Mouse (Mus musculus): Measurements from ENCODE around the gene Mtch2. TPM values are rescaled to one million over a fixed set of nuclear protein-coding genes. Genes with fewer than 3 reads are reported as not detected.

Gene Mtch2
- polyA plus RNA-seq, 1 experiment from 2014 or later, result 227 TPM

DNA sequence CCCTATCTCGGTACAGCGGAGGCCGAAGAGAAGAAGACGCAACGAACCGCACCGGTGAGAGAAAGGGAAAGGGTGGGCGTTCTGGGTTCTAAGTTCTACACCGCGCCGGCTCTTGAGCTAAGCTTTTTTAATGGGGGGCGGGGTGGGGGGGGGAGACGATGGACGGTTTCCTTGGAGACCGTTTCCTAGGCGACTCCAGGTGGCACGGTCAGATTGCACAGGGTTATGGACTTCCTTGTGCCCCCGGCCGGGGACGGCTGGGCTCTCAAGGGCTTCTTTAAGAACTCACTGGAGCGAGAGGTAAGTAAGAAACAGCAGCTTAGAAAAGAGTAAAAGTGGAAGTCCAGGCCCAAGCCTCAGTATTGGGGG lies 57.9 kb downstream of the Mtch2 start:
- under 1% methylated on average over 21 of the region's 21 CpGs for WGBS
- H3K4me3 ChIP-seq (ENCODE audit: low read depth, low read length), result peak overlapping the region; percentile 94
- peak overlapping the region; percentile 94 for H3K9ac ChIP-seq (ENCODE audit: low read length)
- H3K36me3 ChIP-seq (ENCODE audit: control insufficient read depth, insufficient read depth, low read length), result peaks cover 3% of the 10 kb centered on the region; the same call in 1 of the 2 replicates
- H3K4me1 ChIP-seq (ENCODE audit: control insufficient read depth, insufficient read depth, low read length), result peaks cover 3% of the 10 kb centered on the region; the same call in 1 of the 2 replicates
- peak overlapping the region; percentile 80 for H3K27ac ChIP-seq (replicated peaks; ENCODE audit: low read depth, low read length)
- DNase-seq (ENCODE audit: low spot score), result no peak
- H3K9me3 ChIP-seq (ENCODE audit: control insufficient read depth, low read length), result no peaks in the 10 kb centered on the region
- peak; percentile 79 for ATAC-seq (ENCODE audit: insufficient number of reproducible peaks, low FRiP score, low TSS enrichment, low read depth)
- no peaks in the 10 kb centered on the region for H3K27me3 ChIP-seq (ENCODE audit: control insufficient read depth, insufficient read depth, low read length)
- peak overlapping the region; percentile 53 for H3K4me2 ChIP-seq (ENCODE audit: low read depth, severe bottlenecking)

DNA sequence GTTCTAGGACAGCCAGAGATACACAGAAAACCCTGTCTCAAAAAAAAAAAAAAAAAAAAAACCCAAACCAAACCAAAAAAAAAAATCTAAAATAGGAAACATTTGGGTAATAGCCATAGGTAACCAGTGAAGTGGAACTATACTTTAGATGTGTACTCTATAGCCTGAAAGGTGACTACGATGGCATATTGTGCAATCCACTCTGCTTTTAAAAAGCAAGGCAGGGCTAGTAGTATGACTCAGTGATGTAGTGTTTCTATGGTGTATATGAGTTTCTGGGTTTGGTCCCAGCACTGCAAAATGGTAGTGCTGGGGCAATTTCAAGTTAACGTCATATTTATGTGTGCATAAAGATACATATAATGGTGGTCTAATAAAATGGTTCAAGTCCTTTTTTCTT lies 59.8 kb downstream of the Mtch2 start:
- Histone ChIP-seq H3K36me3 (ENCODE audit: control insufficient read depth, insufficient read depth, low read length) (peaks cover 8% of the 10 kb centered on the region), H3K27me3 (ENCODE audit: control insufficient read depth, insufficient read depth, low read length) (no peaks in the 10 kb centered on the region), H3K4me3 (ENCODE audit: low read depth, low read length) (no peak overlapping the region), H3K9me3 (ENCODE audit: control insufficient read depth, low read length) (no peaks in the 10 kb centered on the region), H3K9ac (ENCODE audit: low read length) (no peak overlapping the region), H3K27ac (replicated peaks; ENCODE audit: low read depth, low read length) (no peak overlapping the region), H3K4me2 (ENCODE audit: low read depth, severe bottlenecking) (no peak overlapping the region), H3K4me1 (ENCODE audit: control insufficient read depth, insufficient read depth, low read length) (peaks cover 3% of the 10 kb centered on the region; the same call in 1 of the 2 replicates)
- 98% methylated on average over 2 of the region's 2 CpGs for WGBS
- no peak for DNase-seq (ENCODE audit: low spot score)
- ATAC-seq (ENCODE audit: insufficient number of reproducible peaks, low FRiP score, low TSS enrichment, low read depth), result no peak

DNA sequence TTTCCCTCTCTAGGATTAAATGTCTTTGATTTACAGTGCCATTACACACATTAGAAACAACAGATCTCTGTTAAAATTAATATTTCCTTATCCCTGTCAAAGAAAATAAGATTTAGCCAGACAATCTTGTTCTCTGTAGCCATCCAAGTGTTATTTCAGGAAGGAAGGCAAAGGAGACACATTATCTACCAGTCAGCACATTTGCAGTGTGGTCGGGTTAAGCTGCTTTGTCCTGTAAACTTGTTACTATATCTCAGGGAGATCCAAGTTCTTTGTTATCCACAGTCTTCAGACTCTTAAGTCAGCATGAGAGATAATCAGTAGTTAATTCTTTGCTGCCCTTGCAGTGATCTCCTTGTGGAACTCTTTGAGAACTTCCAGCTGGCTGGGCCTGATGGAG lies 63.9 kb downstream of the Mtch2 start:
- H3K4me1 ChIP-seq (ENCODE audit: control insufficient read depth, insufficient read depth, low read length), result peaks cover 3% of the 10 kb centered on the region; the same call in 1 of the 2 replicates
- H3K9me3 ChIP-seq (ENCODE audit: control insufficient read depth, low read length), result no peaks in the 10 kb centered on the region
- H3K36me3 ChIP-seq (ENCODE audit: control insufficient read depth, insufficient read depth, low read length), result peaks cover 11% of the 10 kb centered on the region
- no peak for ATAC-seq (ENCODE audit: insufficient number of reproducible peaks, low FRiP score, low TSS enrichment, low read depth)
- no peak overlapping the region for H3K4me3 ChIP-seq (ENCODE audit: low read depth, low read length)
- no peak overlapping the region for H3K27ac ChIP-seq (replicated peaks; ENCODE audit: low read depth, low read length)
- H3K27me3 ChIP-seq (ENCODE audit: control insufficient read depth, insufficient read depth, low read length), result no peaks in the 10 kb centered on the region
- 79% methylated on average over 1 of the region's 1 CpGs for WGBS
- H3K4me2 ChIP-seq (ENCODE audit: low read depth, severe bottlenecking), result no peak overlapping the region
- no peak overlapping the region for H3K9ac ChIP-seq (ENCODE audit: low read length)
- DNase-seq (ENCODE audit: low spot score), result no peak

DNA sequence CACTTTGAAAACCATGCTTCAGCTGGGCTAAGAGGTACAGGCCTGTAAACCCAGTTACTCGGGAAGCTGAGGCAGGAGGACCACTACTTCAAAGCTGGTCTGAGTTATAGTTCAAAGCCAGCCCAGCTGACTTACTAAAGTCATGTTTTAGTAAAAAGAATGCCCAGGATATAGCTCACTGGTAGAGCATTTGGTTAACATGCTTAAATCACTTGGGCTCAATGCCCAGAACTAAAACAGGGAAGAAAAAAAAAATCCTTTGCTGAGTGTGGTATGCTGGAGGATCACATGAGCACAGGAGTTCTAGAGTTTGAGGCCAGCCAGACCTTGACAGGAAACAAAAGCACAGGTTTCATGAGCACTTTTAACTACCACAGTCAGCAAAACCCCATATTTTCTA lies 64.7 kb downstream of the Mtch2 start:
- no peak overlapping the region for H3K9ac ChIP-seq (ENCODE audit: low read length)
- H3K27me3 ChIP-seq (ENCODE audit: control insufficient read depth, insufficient read depth, low read length), result no peaks in the 10 kb centered on the region
- peaks cover 11% of the 10 kb centered on the region for H3K36me3 ChIP-seq (ENCODE audit: control insufficient read depth, insufficient read depth, low read length)
- no peak overlapping the region for H3K4me2 ChIP-seq (ENCODE audit: low read depth, severe bottlenecking)
- WGBS, result 81% methylated on average over 1 of the region's 1 CpGs
- ATAC-seq (ENCODE audit: insufficient number of reproducible peaks, low FRiP score, low TSS enrichment, low read depth) (no peak), DNase-seq (ENCODE audit: low spot score) (no peak)
- no peak overlapping the region for H3K27ac ChIP-seq (replicated peaks; ENCODE audit: low read depth, low read length)
- H3K4me1 ChIP-seq (ENCODE audit: control insufficient read depth, insufficient read depth, low read length), result peaks cover 8% of the 10 kb centered on the region
- no peak overlapping the region for H3K4me3 ChIP-seq (ENCODE audit: low read depth, low read length)
- no peaks in the 10 kb centered on the region for H3K9me3 ChIP-seq (ENCODE audit: control insufficient read depth, low read length)

DNA sequence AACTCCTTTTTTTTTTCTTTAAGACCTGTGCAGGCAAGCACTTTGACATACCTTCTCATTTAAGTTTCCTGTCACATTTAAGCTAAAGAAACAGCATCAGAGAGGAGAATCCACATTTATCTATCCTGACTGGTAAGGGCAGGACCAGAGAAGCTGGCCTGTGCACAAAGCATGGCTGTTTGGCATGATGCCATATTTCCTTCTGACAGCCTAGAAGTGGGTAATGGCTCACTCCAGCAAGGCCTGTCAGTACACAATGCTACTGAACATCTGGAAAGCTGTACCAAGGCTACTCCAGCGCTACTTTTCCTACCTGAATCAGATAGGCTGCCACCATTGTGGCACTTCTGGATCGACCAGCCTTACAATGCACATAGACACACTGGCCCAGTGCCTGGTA lies 66.7 kb downstream of the Mtch2 start:
- Histone ChIP-seq H3K4me1 (ENCODE audit: control insufficient read depth, insufficient read depth, low read length) (peaks cover 8% of the 10 kb centered on the region), H3K9me3 (ENCODE audit: control insufficient read depth, low read length) (no peaks in the 10 kb centered on the region), H3K27me3 (ENCODE audit: control insufficient read depth, insufficient read depth, low read length) (no peaks in the 10 kb centered on the region), H3K27ac (replicated peaks; ENCODE audit: low read depth, low read length) (no peak overlapping the region), H3K9ac (ENCODE audit: low read length) (no peak overlapping the region), H3K36me3 (ENCODE audit: control insufficient read depth, insufficient read depth, low read length) (peaks cover 11% of the 10 kb centered on the region), H3K4me2 (ENCODE audit: low read depth, severe bottlenecking) (no peak overlapping the region), H3K4me3 (ENCODE audit: low read depth, low read length) (no peak overlapping the region)
- no peak for DNase-seq (ENCODE audit: low spot score)
- no peak for ATAC-seq (ENCODE audit: insufficient number of reproducible peaks, low FRiP score, low TSS enrichment, low read depth)
- WGBS, result 82% methylated on average over 2 of the region's 2 CpGs

DNA sequence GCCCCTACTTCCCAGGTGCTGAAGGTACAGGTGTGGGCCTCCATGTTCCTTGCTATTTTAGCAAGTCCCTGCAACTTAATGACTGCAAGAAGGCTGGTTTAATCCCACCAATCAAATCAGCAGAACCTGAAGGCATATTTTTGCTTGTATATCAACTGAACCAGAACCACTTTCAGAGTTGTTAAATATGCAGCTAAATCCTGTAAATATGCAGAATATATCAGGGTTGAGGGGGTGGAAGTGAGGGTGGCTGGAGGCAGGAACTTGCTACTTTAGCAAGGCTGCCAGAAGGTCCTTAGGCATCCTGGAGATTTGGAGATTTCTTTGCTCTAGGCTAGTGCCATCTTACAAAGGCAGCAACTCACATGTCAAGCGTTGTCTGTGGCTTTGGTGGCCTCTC lies 68.6 kb downstream of the Mtch2 start:
- ATAC-seq (ENCODE audit: insufficient number of reproducible peaks, low FRiP score, low TSS enrichment, low read depth), result no peak
- peaks cover 6% of the 10 kb centered on the region for H3K36me3 ChIP-seq (ENCODE audit: control insufficient read depth, insufficient read depth, low read length)
- no peak overlapping the region for H3K4me2 ChIP-seq (ENCODE audit: low read depth, severe bottlenecking)
- no peaks in the 10 kb centered on the region for H3K9me3 ChIP-seq (ENCODE audit: control insufficient read depth, low read length)
- no peak for DNase-seq (ENCODE audit: low spot score)
- no peak overlapping the region for H3K9ac ChIP-seq (ENCODE audit: low read length)
- H3K4me3 ChIP-seq (ENCODE audit: low read depth, low read length), result no peak overlapping the region
- WGBS, result 91% methylated on average over 1 of the region's 1 CpGs
- H3K27me3 ChIP-seq (ENCODE audit: control insufficient read depth, insufficient read depth, low read length), result no peaks in the 10 kb centered on the region
- peaks cover 8% of the 10 kb centered on the region for H3K4me1 ChIP-seq (ENCODE audit: control insufficient read depth, insufficient read depth, low read length)
- H3K27ac ChIP-seq (replicated peaks; ENCODE audit: low read depth, low read length), result no peak overlapping the region

Other genes starting within 250 kb of the Mtch2 start
- 66.2 and 74.0 TPM in 2 replicates for gene Nup160, start 169.9 kb upstream of the Mtch2 start, polyA plus RNA-seq (2014; fragmentation: Nextera tagmentation; extraction: Ambion mirVana)
- 102 and 117 TPM in 2 replicates for gene Fnbp4, start 101.8 kb upstream of the Mtch2 start, polyA plus RNA-seq (2014; fragmentation: Nextera tagmentation; extraction: Ambion mirVana)
- gene Agbl2, start 64.4 kb upstream of the Mtch2 start, polyA plus RNA-seq (2014; fragmentation: Nextera tagmentation; extraction: Ambion mirVana), result 0.40 and 0.51 TPM in 2 replicates
- 9.2 and 10.2 TPM in 2 replicates for gene C1qtnf4, start 38.7 kb downstream of the Mtch2 start, polyA plus RNA-seq (2014; fragmentation: Nextera tagmentation; extraction: Ambion mirVana)
- 47.5 and 53.7 TPM in 2 replicates for gene Kbtbd4, start 57.6 kb downstream of the Mtch2 start, polyA plus RNA-seq (2014; fragmentation: Nextera tagmentation; extraction: Ambion mirVana)
- 206 and 229 TPM in 2 replicates for gene Ndufs3, start 57.7 kb downstream of the Mtch2 start, polyA plus RNA-seq (2014; fragmentation: Nextera tagmentation; extraction: Ambion mirVana)
- gene Celf1, start 93.2 kb downstream of the Mtch2 start, polyA plus RNA-seq (2014; fragmentation: Nextera tagmentation; extraction: Ambion mirVana), result 75.2 and 91.1 TPM in 2 replicates
- 2.7 and 4.4 TPM in 2 replicates for gene Rapsn, start 188.5 kb downstream of the Mtch2 start, polyA plus RNA-seq (2014; fragmentation: Nextera tagmentation; extraction: Ambion mirVana)
- gene Psmc3, start 206.9 kb downstream of the Mtch2 start, polyA plus RNA-seq (2014; fragmentation: Nextera tagmentation; extraction: Ambion mirVana), result 433 and 440 TPM in 2 replicates
- 27.1 and 29.8 TPM in 2 replicates for gene Slc39a13, start 223.3 kb downstream of the Mtch2 start, polyA plus RNA-seq (2014; fragmentation: Nextera tagmentation; extraction: Ambion mirVana)
- 1.9 and 2.4 TPM in 2 replicates for gene Spi1, start 235.2 kb downstream of the Mtch2 start, polyA plus RNA-seq (2014; fragmentation: Nextera tagmentation; extraction: Ambion mirVana)